Mouse (Mus musculus): Measurements from ENCODE around the gene Stn1. TPM values are rescaled to one million over a fixed set of nuclear protein-coding genes. Genes with fewer than 3 reads are reported as not detected.
A peak's percentile ranks its signal among the peaks of the same experiment; 100 is the strongest.
"Not testable (repeated sequence)": the region's sequence is repeated elsewhere in the genome, so short reads cannot be mapped to it uniquely, and the experiment has no call there.

Gene Stn1
- 10 to 100 TPM; 27.8 to 36.9 (median 31.0) TPM for polyA plus RNA-seq (2017; shearing (Covaris generic))

GRCm38 (mm10) chr19:47537300-47537792 lies at the start of gene Stn1:
Stn1 (minus strand) TSS chr19:47537507.
- ATAC-seq, result peak; percentile 72

GRCm38 (mm10) chr19:47587009-47587408 lies 49.7 kb upstream of the Stn1 start:
- ATAC-seq, result no peak

GRCm38 (mm10) chr19:47585772-47586171 lies 48.5 kb upstream of the Stn1 start:
- no peak for ATAC-seq

GRCm38 (mm10) chr19:47579788-47580631 lies 42.7 kb upstream of the Stn1 start:
- peak; percentile 33 for ATAC-seq

- peak; percentile 71 for ATAC-seq
Observed at GRCm38 (mm10) chr19:47579225-47579787, 42.0 kb upstream of the Stn1 start, which contains the start of gene Slk. Slk (plus strand) TSS chr19:47579678.

GRCm38 (mm10) chr19:47578581-47579224 lies 41.4 kb upstream of the Stn1 start:
- ATAC-seq, result peak; percentile 29

GRCm38 (mm10) chr19:47573718-47574117 lies 36.4 kb upstream of the Stn1 start:
- no peak for ATAC-seq

- ATAC-seq, result not testable (repeated sequence)
Observed at GRCm38 (mm10) chr19:47571981-47572380, 34.7 kb upstream of the Stn1 start.

- no peak for ATAC-seq
Observed at GRCm38 (mm10) chr19:47570042-47570441, 32.7 kb upstream of the Stn1 start.

- no peak for ATAC-seq
Observed at GRCm38 (mm10) chr19:47565994-47566393, 28.7 kb upstream of the Stn1 start.

GRCm38 (mm10) chr19:47565031-47565654 lies 27.8 kb upstream of the Stn1 start:
- no peak for ATAC-seq

GRCm38 (mm10) chr19:47563715-47564114 lies 26.4 kb upstream of the Stn1 start:
- no peak for ATAC-seq

GRCm38 (mm10) chr19:47561996-47562441 lies 24.7 kb upstream of the Stn1 start:
- no peak for ATAC-seq

- no peak for ATAC-seq
Observed at GRCm38 (mm10) chr19:47560544-47561161, 23.3 kb upstream of the Stn1 start.

- ATAC-seq, result no peak
Observed at GRCm38 (mm10) chr19:47559751-47560512, 22.6 kb upstream of the Stn1 start.

GRCm38 (mm10) chr19:47559145-47559544 lies 21.8 kb upstream of the Stn1 start:
- ATAC-seq, result no peak

GRCm38 (mm10) chr19:47549584-47549983 lies 12.3 kb upstream of the Stn1 start:
- no peak for ATAC-seq

GRCm38 (mm10) chr19:47549174-47549573 lies 11.9 kb upstream of the Stn1 start:
- no peak for ATAC-seq

- ATAC-seq, result no peak
Observed at GRCm38 (mm10) chr19:47548432-47549076, 11.2 kb upstream of the Stn1 start.

GRCm38 (mm10) chr19:47545528-47545927 lies 8.2 kb upstream of the Stn1 start:
- ATAC-seq, result no peak

- no peak for ATAC-seq
Observed at GRCm38 (mm10) chr19:47545055-47545454, 7.7 kb upstream of the Stn1 start.

Data from inflammation-experienced regulatory T-cells, adult 6 months (primary cell).